Mouse (Mus musculus) C2C12 (cell line): Measurements from ENCODE around the gene Snta1.

ENCODE experiments used
- CEBPB ChIP-seq: IDR thresholded peaks from one replicate; pipeline ENCODE4 v1.6.1; 2011; ENCODE audit warnings: low read depth, mild to moderate bottlenecking, control low read depth, moderate library complexity
- CTCF ChIP-seq: IDR thresholded peaks from one replicate; pipeline ENCODE4 v1.5.1; 2011; ENCODE audit not compliant: control insufficient read depth, insufficient read depth, insufficient read length
- FOSL1 ChIP-seq: IDR thresholded peaks from one replicate; pipeline ENCODE4 v1.8.0; 2011; ENCODE audit warnings: mild to moderate bottlenecking, low read length; ENCODE audit not compliant: poor library complexity, insufficient read depth, severe bottlenecking
- MAX ChIP-seq: IDR thresholded peaks from one replicate; pipeline ENCODE4 v1.6.1; 2011; ENCODE audit warnings: mild to moderate bottlenecking, control low read depth
- MYOD1 ChIP-seq: IDR thresholded peaks from one replicate; pipeline ENCODE4 v1.6.1; 2011; ENCODE audit warnings: low read depth; ENCODE audit not compliant: control insufficient read depth, insufficient read length
- MYOG ChIP-seq: IDR thresholded peaks from one replicate; pipeline ENCODE4 v1.6.1; 2011; ENCODE audit not compliant: control insufficient read depth, insufficient read length; ENCODE audit errors: extremely low read depth
- USF1 ChIP-seq: IDR thresholded peaks from one replicate; pipeline ENCODE4 v1.6.1; 2011; ENCODE audit warnings: low read depth, mild to moderate bottlenecking, control low read depth, moderate library complexity

GRCm38 (mm10) chr2:154422181-154422580, 14.3 kb upstream of the Snta1 start:
- TF ChIP-seq CTCF (no peak), MYOD1 (no peak), USF1 (no peak), CEBPB (no peak), MAX (no peak), MYOG (no peak), FOSL1 (no peak)
